In the genomic region with DNA sequence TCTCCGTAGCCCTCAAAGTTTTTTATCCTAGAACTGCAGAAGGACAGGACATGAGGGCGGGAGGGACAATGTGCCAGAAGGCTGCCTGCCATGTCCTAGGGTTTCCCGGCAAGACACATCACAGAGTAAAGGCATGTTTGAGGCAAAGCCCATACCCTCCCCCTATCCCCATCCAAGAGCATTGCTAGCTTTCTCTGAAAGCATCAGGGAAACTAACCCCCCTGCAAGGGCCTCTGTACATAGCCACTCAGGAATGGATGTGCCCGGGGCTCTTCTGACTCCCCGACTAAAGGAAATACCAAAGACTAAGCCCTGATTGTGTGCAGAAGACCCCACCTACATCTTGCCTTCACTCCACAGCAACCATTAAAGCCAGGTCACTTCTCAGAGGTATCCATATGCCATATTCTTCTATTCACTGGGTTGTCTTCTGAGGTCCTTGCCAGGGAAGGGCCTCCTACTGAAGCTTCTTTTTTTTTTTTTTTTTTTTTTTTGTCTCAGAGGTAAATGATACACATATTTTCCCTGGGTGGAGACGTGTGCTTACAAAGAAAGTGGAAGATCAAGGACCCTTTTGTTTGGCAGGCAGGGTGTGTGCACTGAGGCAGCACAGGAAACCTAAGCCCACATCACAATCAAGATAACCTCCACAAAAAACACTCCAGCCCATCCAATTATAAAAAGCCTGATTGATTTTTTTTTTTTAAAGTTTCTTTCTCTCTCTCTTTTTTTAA, we compare ENCODE assay signal across 15 mouse cellular contexts.
A peak's percentile ranks its signal among the peaks of the same experiment; 100 is the strongest.
DNase-seq lines count a peak whose midpoint lies in the region; ATAC-seq lines count a peak whose summit lies in the region.
"Had no signal": no experiment of that assay in that cellular context is flagged by ENCODE, and none has a peak within 500 bp of the region (broad histone marks: within the 10 kb centered on the region; RNA-seq: fewer than 3 reads in every experiment).

No protein-coding gene starts in this region.

- peaks cover 4% of the 10 kb centered on the region; the same call in 1 of the 2 replicates for H3K4me1 ChIP-seq in hindbrain, embryonic 13.5 days (replicated peaks)
- 0 out of 2 replicates have a peak, but pooled peaks cover 2% of the 10 kb centered on the region for H3K4me1 ChIP-seq in hindbrain, embryonic 12.5 days
- no peaks in the 10 kb centered on the region for H3K4me1 ChIP-seq in midbrain, embryonic 15.5 days
- H3K4me1 ChIP-seq in midbrain, embryonic 13.5 days (replicated peaks), result peaks cover 9% of the 10 kb centered on the region
- H3K4me1 ChIP-seq: megakaryocyte, embryonic 14.5 days; neural tube, embryonic 12.5 days had no signal

- no peaks in the 10 kb centered on the region for H3K36me3 ChIP-seq in hindbrain, embryonic 13.5 days
- H3K36me3 ChIP-seq in hindbrain, embryonic 12.5 days, result no peaks in the 10 kb centered on the region
- no peaks in the 10 kb centered on the region for H3K36me3 ChIP-seq in midbrain, embryonic 15.5 days (replicated peaks)
- no peaks in the 10 kb centered on the region for H3K36me3 ChIP-seq in midbrain, embryonic 13.5 days
- H3K36me3 ChIP-seq: G1E; neural tube, embryonic 12.5 days had no signal

- no peak overlapping the region for H3K9ac ChIP-seq in hindbrain, embryonic 13.5 days
- H3K9ac ChIP-seq in hindbrain, embryonic 12.5 days, result no peak overlapping the region
- H3K9ac ChIP-seq in midbrain, embryonic 15.5 days, result no peak overlapping the region
- H3K9ac ChIP-seq in midbrain, embryonic 13.5 days (replicated peaks), result no peak overlapping the region
- H3K9ac ChIP-seq: neural tube, embryonic 12.5 days had no signal

- WGBS in hindbrain, embryonic 13.5 days, result 53% methylated on average over 6 of the region's 6 CpGs
- 56% methylated on average over 6 of the region's 6 CpGs for WGBS in hindbrain, embryonic 12.5 days
- WGBS in midbrain, embryonic 15.5 days, result 39% methylated on average over 6 of the region's 6 CpGs
- 40% methylated on average over 6 of the region's 6 CpGs for WGBS in midbrain, embryonic 13.5 days

- H3K4me3 ChIP-seq in hindbrain, embryonic 13.5 days, result no peak overlapping the region
- no peak overlapping the region for H3K4me3 ChIP-seq in hindbrain, embryonic 12.5 days
- H3K4me3 ChIP-seq in midbrain, embryonic 15.5 days, result no peak overlapping the region
- H3K4me3 ChIP-seq in midbrain, embryonic 13.5 days (replicated peaks), result no peak overlapping the region
- H3K4me3 ChIP-seq: megakaryocyte, embryonic 14.5 days; neural tube, embryonic 12.5 days had no signal

- no peaks in the 10 kb centered on the region for H3K27me3 ChIP-seq in hindbrain, embryonic 13.5 days
- H3K27me3 ChIP-seq in hindbrain, embryonic 12.5 days, result no peaks in the 10 kb centered on the region
- no peaks in the 10 kb centered on the region for H3K27me3 ChIP-seq in midbrain, embryonic 15.5 days (replicated peaks)
- no peaks in the 10 kb centered on the region for H3K27me3 ChIP-seq in midbrain, embryonic 13.5 days
- H3K27me3 ChIP-seq: megakaryocyte, embryonic 14.5 days; neural tube, embryonic 12.5 days had no signal

- peak; percentile 39; the same call in 1 of the 2 replicates for ATAC-seq in hindbrain, embryonic 13.5 days (ENCODE audit: low FRiP score)
- ATAC-seq in hindbrain, embryonic 12.5 days (ENCODE audit: low FRiP score), result no peak
- peak; percentile 28; the same call in 1 of the 2 replicates for ATAC-seq in midbrain, embryonic 15.5 days (replicated peaks)
- ATAC-seq in midbrain, embryonic 13.5 days, result no peak
- ATAC-seq: activated CD4-positive, CD25-positive, alpha-beta regulatory T cell, adult 4 months had no signal

- no peak overlapping the region for H3K27ac ChIP-seq in hindbrain, embryonic 13.5 days
- H3K27ac ChIP-seq in hindbrain, embryonic 12.5 days, result no peak overlapping the region
- H3K27ac ChIP-seq in midbrain, embryonic 15.5 days, result no peak overlapping the region
- H3K27ac ChIP-seq in midbrain, embryonic 13.5 days, result no peak overlapping the region
- H3K27ac ChIP-seq: neural tube, embryonic 12.5 days had no signal

- H3K9me3 ChIP-seq in hindbrain, embryonic 13.5 days, result no peaks in the 10 kb centered on the region
- H3K9me3 ChIP-seq in hindbrain, embryonic 12.5 days (replicated peaks), result no peaks in the 10 kb centered on the region
- H3K9me3 ChIP-seq in midbrain, embryonic 15.5 days, result no peaks in the 10 kb centered on the region
- H3K9me3 ChIP-seq in midbrain, embryonic 13.5 days, result no peaks in the 10 kb centered on the region
- H3K9me3 ChIP-seq: neural tube, embryonic 12.5 days had no signal

- peak; percentile 37 to 46 for DNase-seq in cerebellum, postnatal 25 days
- peak; percentile 62 for DNase-seq in naive thymus-derived CD4-positive, alpha-beta T cell, adult 2 months (ENCODE audit: low read depth)
- DNase-seq in spleen, adult 18-20 months, result no peak
- DNase-seq: heart, postnatal 36 days; kidney, adult 2 months; layer of hippocampus, adult 9-11 months; thymus, adult 2 months had no signal

- no peak overlapping the region for H3K4me2 ChIP-seq in hindbrain, embryonic 13.5 days
- H3K4me2 ChIP-seq in hindbrain, embryonic 12.5 days (replicated peaks), result no peak overlapping the region
- no peak overlapping the region for H3K4me2 ChIP-seq in midbrain, embryonic 15.5 days
- H3K4me2 ChIP-seq in midbrain, embryonic 13.5 days (replicated peaks), result no peak overlapping the region
- H3K4me2 ChIP-seq: neural tube, embryonic 12.5 days had no signal

Comparison
In these comparisons a context has a peak if more than half of its experiments do, and no peak if none do; other contexts are left out.
1. ATAC-seq: peak in hindbrain, embryonic 13.5 days (single experiment) and midbrain, embryonic 15.5 days (single experiment); none in hindbrain, embryonic 12.5 days (single experiment) and midbrain, embryonic 13.5 days (single experiment).
2. DNase-seq: peak in cerebellum, postnatal 25 days (2 of 2) and naive thymus-derived CD4-positive, alpha-beta T cell, adult 2 months (single experiment); none in spleen, adult 18-20 months (0 of 2).